Mouse (Mus musculus) heart, adult 18-20 months (tissue): ENCODE measurements at regions not wholly inside any gene's neighbourhood (a gene's known extent, or its start where the extent isn't known, plus 50 kb on each side); places are given as distances from the start of the nearest gene placed in this dataset.
"Not testable (repeated sequence)": the region's sequence is repeated elsewhere in the genome, so short reads cannot be mapped to it uniquely, and the experiment has no call there.

Experiments used
- DNase-seq, 2 experiments: peaks; one replicate each; pipeline ENCODE4 v3.0.0; 2021 to 2022; ENCODE audit warnings: mixed read lengths in 1 of 2

- peak; percentile 15 to 25 for DNase-seq
These were observed 127.8 kb upstream of the Max start for GRCm38 (mm10) chr12:77089624-77090278.

GRCm38 (mm10) chr12:77088452-77088851 is 126.5 kb upstream of the Max start:
- no peak for DNase-seq

- DNase-seq, result not testable (repeated sequence)
These were observed 124.9 kb upstream of the Max start for GRCm38 (mm10) chr12:77086931-77087330.

- DNase-seq, result no peak
These were observed 123.9 kb upstream of the Max start for GRCm38 (mm10) chr12:77085894-77086293.

- DNase-seq, result no peak
These were observed 123.2 kb upstream of the Max start for GRCm38 (mm10) chr12:77085244-77085643.

- no peak for DNase-seq
These were observed 122.7 kb upstream of the Max start for GRCm38 (mm10) chr12:77084744-77085143.

- no peak for DNase-seq
These were observed 122.3 kb upstream of the Max start for GRCm38 (mm10) chr12:77084343-77084742.

- DNase-seq, result no peak
These were observed 121.8 kb upstream of the Max start for GRCm38 (mm10) chr12:77083760-77084159.

GRCm38 (mm10) chr12:77081774-77082173 is 119.8 kb upstream of the Max start:
- DNase-seq, result no peak

GRCm38 (mm10) chr12:77079481-77079880 is 117.5 kb upstream of the Max start:
- DNase-seq, result no peak

GRCm38 (mm10) chr12:77076678-77077077 is 114.7 kb upstream of the Max start:
- DNase-seq, result no peak

- DNase-seq, result no peak
These were observed 112.6 kb upstream of the Max start for GRCm38 (mm10) chr12:77074602-77075001.

- DNase-seq, result no peak
These were observed 109.7 kb upstream of the Max start for GRCm38 (mm10) chr12:77071700-77072099.

- no peak for DNase-seq
These were observed 105.9 kb upstream of the Max start for GRCm38 (mm10) chr12:77067938-77068337.

GRCm38 (mm10) chr12:77067115-77067514 is 105.1 kb upstream of the Max start:
- DNase-seq, result no peak

- no peak for DNase-seq
These were observed 103.9 kb upstream of the Max start for GRCm38 (mm10) chr12:77065645-77066512.

- DNase-seq, result no peak
These were observed 102.0 kb upstream of the Max start for GRCm38 (mm10) chr12:77064048-77064447.

GRCm38 (mm10) chr12:77061562-77061847 is 99.5 kb upstream of the Max start:
- peak in 1 of 2 experiments; percentile 14 for DNase-seq

GRCm38 (mm10) chr12:77060766-77061561 is 99.0 kb upstream of the Max start:
- DNase-seq, result peak; percentile 55 to 56

- peak; percentile 67 to 73 for DNase-seq
These were observed 98.2 kb upstream of the Max start for GRCm38 (mm10) chr12:77060060-77060695.

GRCm38 (mm10) chr12:77059679-77060059 is 97.7 kb upstream of the Max start:
- no peak for DNase-seq

- DNase-seq, result no peak
These were observed 96.7 kb upstream of the Max start for GRCm38 (mm10) chr12:77058596-77059190.
